Mouse (Mus musculus): ENCODE results near the gene Tagap.
"Not testable (repeated sequence)": the region's sequence is repeated elsewhere in the genome, so short reads cannot be mapped to it uniquely, and the experiment has no call there.

Gene Tagap

GRCm38 (mm10) chr17:7968490-7968889 is 42.7 kb downstream of the Tagap start:
- DNase-seq (ENCODE audit: low read depth, low spot score), result not testable (repeated sequence)

DNA sequence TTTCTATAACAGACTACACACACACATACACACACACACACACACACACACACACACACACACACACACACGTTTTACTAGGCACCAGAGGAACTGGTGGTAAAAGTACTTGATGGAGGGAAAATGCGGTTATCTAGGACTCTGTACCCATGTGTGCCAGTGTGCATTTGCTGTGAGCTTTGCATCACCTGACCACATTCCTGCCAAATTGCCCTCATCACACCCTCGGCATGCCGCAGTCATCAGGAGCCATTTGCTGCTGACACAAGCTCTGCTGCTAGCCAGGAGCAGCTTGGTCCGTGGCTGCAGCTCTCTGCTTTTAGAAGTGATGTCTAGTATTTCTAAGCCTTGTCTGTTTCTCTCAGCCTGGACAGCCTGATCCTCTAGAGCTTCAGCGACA is 44.0 kb downstream of the Tagap start:
- DNase-seq (ENCODE audit: low read depth, low spot score), result not testable (repeated sequence)

DNA sequence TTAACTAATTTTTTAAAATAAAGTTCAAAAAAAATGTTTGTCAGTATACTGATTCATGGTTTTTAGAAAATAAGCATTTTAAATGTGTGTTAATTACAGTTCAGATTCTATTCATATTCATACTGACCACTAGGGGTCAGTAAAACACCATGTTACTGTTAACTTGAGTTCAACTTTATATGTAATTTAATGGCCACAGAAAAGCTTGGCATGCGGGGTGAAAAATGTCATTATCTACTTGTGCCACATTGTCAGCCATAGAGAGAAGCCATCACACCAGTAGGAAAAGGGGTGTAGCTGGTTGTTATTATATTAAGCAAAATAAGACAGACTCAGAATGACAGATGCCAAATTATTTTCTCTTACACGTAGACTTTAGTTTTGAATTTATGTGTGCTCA is 57.7 kb downstream of the Tagap start:
- DNase-seq (ENCODE audit: low read depth, low spot score), result not testable (repeated sequence)

Data from brain, adult 2 months (tissue).